Mouse (Mus musculus): ENCODE results near the gene Slx4ip. TPM values are rescaled to one million over a fixed set of nuclear protein-coding genes. Genes with fewer than 3 reads are reported as not detected.

The Slx4ip gene
- polyA plus RNA-seq, 1 experiment: 0.68 TPM

GRCm38 (mm10) chr2:136914334-136914902 lies 23.4 kb downstream of the Slx4ip start:
- no peak overlapping the region for H3K27ac ChIP-seq (ENCODE audit: insufficient read depth, low read length)
- no peak overlapping the region; the same call in 1 of the 2 replicates for H3K4me3 ChIP-seq (ENCODE audit: extremely low read depth, insufficient read depth, insufficient read length)
- no peaks in the 10 kb centered on the region for H3K27me3 ChIP-seq (ENCODE audit: control insufficient read depth, insufficient read depth, low read length)
- H3K4me1 ChIP-seq (ENCODE audit: control insufficient read depth, insufficient read depth, insufficient read length): no peaks in the 10 kb centered on the region
- TF ChIP-seq POLR2A (IDR thresholded peaks at IDR 0.05; ENCODE audit: low read depth, low read length): no peak
- no peak for TF ChIP-seq CTCF (IDR thresholded peaks at IDR 0.05; ENCODE audit: extremely low read depth, insufficient read depth, insufficient read length, insufficient replicate concordance)
- no peaks in the 10 kb centered on the region for H3K36me3 ChIP-seq (ENCODE audit: control insufficient read depth, insufficient read depth, low read length)
- 72% methylated on average over 3 of the region's 3 CpGs for WGBS
- DNase-seq (ENCODE audit: low read depth in 1 of 2, low spot score in 2 of 2): no peak

DNA sequence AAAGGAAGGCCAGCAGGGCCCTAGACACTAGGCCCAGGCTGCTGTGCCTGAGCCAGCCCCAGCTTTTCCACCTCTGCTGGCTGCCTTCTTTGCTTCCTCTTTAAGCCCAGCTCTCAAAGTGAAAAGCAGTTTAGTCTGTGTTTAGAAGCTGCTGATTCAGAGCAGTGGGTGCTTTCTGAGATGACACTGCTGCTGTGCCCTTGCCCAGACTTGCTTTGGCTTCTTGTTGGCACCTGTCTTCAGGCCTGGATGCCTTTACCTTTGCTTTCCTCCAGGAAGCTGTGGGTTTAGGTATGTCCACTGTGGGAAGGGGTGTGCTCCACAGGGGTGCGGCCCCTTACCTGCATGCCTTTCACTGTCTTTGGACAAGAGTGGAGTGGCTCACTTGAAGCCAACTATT lies 28.4 kb downstream of the Slx4ip start:
- Histone ChIP-seq H3K27me3 (ENCODE audit: control insufficient read depth, insufficient read depth, low read length) (no peaks in the 10 kb centered on the region), H3K4me1 (ENCODE audit: control insufficient read depth, insufficient read depth, insufficient read length) (no peaks in the 10 kb centered on the region), H3K27ac (ENCODE audit: insufficient read depth, low read length) (no peak overlapping the region), H3K36me3 (ENCODE audit: control insufficient read depth, insufficient read depth, low read length) (no peaks in the 10 kb centered on the region), H3K4me3 (ENCODE audit: extremely low read depth, insufficient read depth, insufficient read length) (no peak overlapping the region)
- TF ChIP-seq POLR2A (IDR thresholded peaks at IDR 0.05; ENCODE audit: low read depth, low read length): no peak
- TF ChIP-seq CTCF (IDR thresholded peaks at IDR 0.05; ENCODE audit: extremely low read depth, insufficient read depth, insufficient read length, insufficient replicate concordance): no peak
- WGBS: 96% methylated on average over 1 of the region's 1 CpGs
- no peak for DNase-seq (ENCODE audit: low read depth in 1 of 2, low spot score in 2 of 2)

- no peaks in the 10 kb centered on the region for H3K4me1 ChIP-seq (ENCODE audit: control insufficient read depth, insufficient read depth, insufficient read length)
- H3K36me3 ChIP-seq (ENCODE audit: control insufficient read depth, insufficient read depth, low read length): no peaks in the 10 kb centered on the region
- H3K27me3 ChIP-seq (ENCODE audit: control insufficient read depth, insufficient read depth, low read length): no peaks in the 10 kb centered on the region
- H3K27ac ChIP-seq (ENCODE audit: insufficient read depth, low read length): no peak overlapping the region
- DNase-seq (ENCODE audit: low read depth in 1 of 2, low spot score in 2 of 2): no peak
- WGBS: 86% methylated on average over 3 of the region's 3 CpGs
- TF ChIP-seq CTCF (IDR thresholded peaks at IDR 0.05; ENCODE audit: extremely low read depth, insufficient read depth, insufficient read length, insufficient replicate concordance) (no peak), POLR2A (IDR thresholded peaks at IDR 0.05; ENCODE audit: low read depth, low read length) (no peak)
- H3K4me3 ChIP-seq (ENCODE audit: extremely low read depth, insufficient read depth, insufficient read length): no peak overlapping the region
Observed at GRCm38 (mm10) chr2:136920257-136920993, 29.4 kb downstream of the Slx4ip start.

DNA sequence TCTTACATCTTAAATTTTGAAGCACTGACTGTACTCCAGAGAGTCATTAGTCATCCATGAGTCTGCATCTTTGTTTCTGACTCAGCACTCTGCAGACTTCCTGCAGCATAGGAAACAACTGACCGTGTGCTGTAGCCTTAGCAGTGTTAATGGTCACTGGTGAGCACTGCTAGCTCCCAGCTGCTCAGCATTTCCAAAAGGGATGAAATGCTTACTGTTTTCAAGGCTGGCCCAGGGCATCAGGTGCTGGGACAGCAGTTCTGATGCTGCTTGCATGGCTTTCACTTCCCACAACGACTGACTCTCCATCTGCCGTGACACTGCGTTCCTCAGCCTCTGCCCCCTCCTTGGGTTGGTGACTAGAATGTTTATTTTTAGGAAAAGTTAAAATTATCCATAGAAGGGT lies 30.0 kb downstream of the Slx4ip start:
- DNase-seq (ENCODE audit: low read depth in 1 of 2, low spot score in 2 of 2): no peak
- H3K4me3 ChIP-seq (ENCODE audit: extremely low read depth, insufficient read depth, insufficient read length): no peak overlapping the region
- H3K27me3 ChIP-seq (ENCODE audit: control insufficient read depth, insufficient read depth, low read length): no peaks in the 10 kb centered on the region
- no peak for TF ChIP-seq CTCF (IDR thresholded peaks at IDR 0.05; ENCODE audit: extremely low read depth, insufficient read depth, insufficient read length, insufficient replicate concordance)
- no peak for TF ChIP-seq POLR2A (IDR thresholded peaks at IDR 0.05; ENCODE audit: low read depth, low read length)
- 21% methylated on average over 4 of the region's 4 CpGs for WGBS
- H3K27ac ChIP-seq (ENCODE audit: insufficient read depth, low read length): no peak overlapping the region
- H3K4me1 ChIP-seq (ENCODE audit: control insufficient read depth, insufficient read depth, insufficient read length): no peaks in the 10 kb centered on the region
- H3K36me3 ChIP-seq (ENCODE audit: control insufficient read depth, insufficient read depth, low read length): no peaks in the 10 kb centered on the region

GRCm38 (mm10) chr2:136936391-136937288 lies 45.6 kb downstream of the Slx4ip start:
- H3K27ac ChIP-seq (ENCODE audit: insufficient read depth, low read length): no peak overlapping the region; the same call in 1 of the 2 replicates
- H3K4me3 ChIP-seq (ENCODE audit: extremely low read depth, insufficient read depth, insufficient read length): no peak overlapping the region
- no peaks in the 10 kb centered on the region for H3K27me3 ChIP-seq (ENCODE audit: control insufficient read depth, insufficient read depth, low read length)
- no peaks in the 10 kb centered on the region for H3K36me3 ChIP-seq (ENCODE audit: control insufficient read depth, insufficient read depth, low read length)
- no peak for DNase-seq (ENCODE audit: low read depth in 1 of 2, low spot score in 2 of 2)
- WGBS: 66% methylated on average over 4 of the region's 4 CpGs
- TF ChIP-seq CTCF (IDR thresholded peaks at IDR 0.05; ENCODE audit: extremely low read depth, insufficient read depth, insufficient read length, insufficient replicate concordance) (no peak), POLR2A (IDR thresholded peaks at IDR 0.05; ENCODE audit: low read depth, low read length) (no peak)
- peaks cover 10% of the 10 kb centered on the region; the same call in 1 of the 2 replicates for H3K4me1 ChIP-seq (ENCODE audit: control insufficient read depth, insufficient read depth, insufficient read length)

DNA sequence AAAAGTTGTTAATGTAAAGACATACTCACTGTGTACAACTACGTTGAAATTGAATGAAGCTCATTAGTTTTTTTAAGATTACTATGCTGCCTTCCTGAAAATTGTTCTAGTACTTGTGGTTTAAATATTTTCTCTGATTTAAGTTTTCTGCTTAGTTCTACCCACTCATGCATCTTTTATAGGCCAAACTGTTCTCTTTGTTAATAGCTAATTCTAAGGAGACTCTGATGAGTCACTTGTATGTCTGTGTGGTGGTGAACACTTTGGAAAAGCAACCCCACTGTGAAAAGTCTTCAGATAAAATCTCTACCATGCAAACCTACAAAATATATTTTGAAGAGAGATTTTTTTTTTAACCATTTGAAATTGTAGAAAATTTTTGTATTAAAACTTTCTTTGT lies 47.2 kb downstream of the Slx4ip start:
- no peak overlapping the region for H3K27ac ChIP-seq (ENCODE audit: insufficient read depth, low read length)
- H3K4me1 ChIP-seq (ENCODE audit: control insufficient read depth, insufficient read depth, insufficient read length): peaks cover 10% of the 10 kb centered on the region; the same call in 1 of the 2 replicates
- WGBS: 72% methylated on average over 1 of the region's 1 CpGs
- TF ChIP-seq POLR2A (IDR thresholded peaks at IDR 0.05; ENCODE audit: low read depth, low read length): no peak
- TF ChIP-seq CTCF (IDR thresholded peaks at IDR 0.05; ENCODE audit: extremely low read depth, insufficient read depth, insufficient read length, insufficient replicate concordance): no peak
- H3K4me3 ChIP-seq (ENCODE audit: extremely low read depth, insufficient read depth, insufficient read length): no peak overlapping the region
- DNase-seq (ENCODE audit: low read depth in 1 of 2, low spot score in 2 of 2): no peak
- no peaks in the 10 kb centered on the region for H3K36me3 ChIP-seq (ENCODE audit: control insufficient read depth, insufficient read depth, low read length)
- H3K27me3 ChIP-seq (ENCODE audit: control insufficient read depth, insufficient read depth, low read length): no peaks in the 10 kb centered on the region
